Mouse (Mus musculus) forebrain, embryonic 15.5 days (tissue): ENCODE results near the gene Pafah1b2. TPM values are rescaled to one million over a fixed set of nuclear protein-coding genes. Genes with fewer than 3 reads are reported as not detected.

Source experiments
- ATAC-seq: fragments of 200-750 bp; cut with Nextera tagmentation; replicated peaks from 2 replicates; pipeline ENCODE4 v1.8.0; 2017; ENCODE audit warnings: mild to moderate bottlenecking, moderate TSS enrichment, moderate library complexity
- H3K27ac ChIP-seq: fragments of 300-500 bp; sonication (generic); replicated peaks from 2 replicates; pipeline ENCODE4 v1.5.1; 2015; ENCODE audit warnings: mild to moderate bottlenecking, inconsistent platforms
- H3K27me3 ChIP-seq: fragments of 300-500 bp; sonication (generic); 2 replicates; pipeline ENCODE4 v1.6.1; 2015; ENCODE audit warnings: inconsistent platforms
- H3K36me3 ChIP-seq: fragments of 300-500 bp; sonication (generic); 2 replicates; pipeline ENCODE4 v1.6.1; 2015; ENCODE audit warnings: mild to moderate bottlenecking, inconsistent platforms
- H3K4me1 ChIP-seq: fragments of 300-500 bp; sonication (generic); 2 replicates; pipeline ENCODE4 v1.6.1; 2015; ENCODE audit warnings: inconsistent platforms
- H3K4me2 ChIP-seq: fragments of 300-500 bp; sonication (generic); replicated peaks from 2 replicates; pipeline ENCODE4 v1.6.1; 2015; ENCODE audit warnings: mild to moderate bottlenecking, inconsistent platforms
- H3K4me3 ChIP-seq: fragments of 300-500 bp; sonication (generic); 2 replicates; pipeline ENCODE4 v1.5.1; 2015; ENCODE audit warnings: mild to moderate bottlenecking, inconsistent platforms
- H3K9ac ChIP-seq: fragments of 300-500 bp; sonication (generic); replicated peaks from 2 replicates; pipeline ENCODE4 v1.6.1; 2015; ENCODE audit warnings: mild to moderate bottlenecking, inconsistent platforms
- H3K9me3 ChIP-seq: fragments of 300-500 bp; sonication (generic); 2 replicates; pipeline ENCODE4 v1.6.1; 2016; ENCODE audit warnings: inconsistent platforms
- WGBS: fragments of 180-500 bp; shearing (Covaris S2); methylation state at CpG from one replicate; pipeline ENCODE4 v1.1.7; 2015; ENCODE audit warnings: mixed read lengths; 5-methylcytosine and 5-hydroxymethylcytosine counted together
- polyA plus RNA-seq: library from polyadenylated mRNA; unstranded; fragments of >200 nt; fragmentation: Nextera tagmentation; extraction: Ambion mirVana; gene quantifications from 2 replicates; pipeline ENCODE4 v1.2.1, GENCODE M21; 2015

Gene Pafah1b2
- polyA plus RNA-seq, 1 experiment from 2014 or later = 289 TPM

GRCm38 (mm10) chr9:46004529-46004928 is 8.0 kb downstream of the Pafah1b2 start:
- Histone ChIP-seq H3K9ac (no peak overlapping the region), H3K27me3 (no peaks in the 10 kb centered on the region), H3K4me2 (no peak overlapping the region), H3K4me1 (no peaks in the 10 kb centered on the region), H3K4me3 (no peak overlapping the region), H3K27ac (no peak overlapping the region), H3K36me3 (no peaks in the 10 kb centered on the region), H3K9me3 (no peaks in the 10 kb centered on the region)
- 56% methylated on average over 3 of the region's 3 CpGs for WGBS
- ATAC-seq = no peak

- no peaks in the 10 kb centered on the region for H3K36me3 ChIP-seq
- WGBS = 9% methylated on average over 7 of the region's 7 CpGs
- H3K27me3 ChIP-seq = no peaks in the 10 kb centered on the region
- H3K4me2 ChIP-seq = no peak overlapping the region
- H3K9me3 ChIP-seq = no peaks in the 10 kb centered on the region
- H3K4me1 ChIP-seq = no peaks in the 10 kb centered on the region
- H3K9ac ChIP-seq = no peak overlapping the region
- no peak overlapping the region for H3K27ac ChIP-seq
- no peak for ATAC-seq
- no peak overlapping the region for H3K4me3 ChIP-seq
Observed at GRCm38 (mm10) chr9:46003729-46004128, 8.8 kb downstream of the Pafah1b2 start.

GRCm38 (mm10) chr9:45999009-45999408 is 13.5 kb downstream of the Pafah1b2 start:
- Histone ChIP-seq H3K9me3 (no peaks in the 10 kb centered on the region), H3K4me2 (no peak overlapping the region), H3K4me3 (no peak overlapping the region), H3K4me1 (no peaks in the 10 kb centered on the region), H3K27ac (no peak overlapping the region), H3K27me3 (no peaks in the 10 kb centered on the region), H3K9ac (no peak overlapping the region), H3K36me3 (no peaks in the 10 kb centered on the region)
- WGBS = 48% methylated on average over 4 of the region's 4 CpGs
- ATAC-seq = no peak

- Histone ChIP-seq H3K9ac (peak overlapping the region; percentile 89), H3K27ac (peak overlapping the region; percentile 95), H3K4me1 (peaks cover 41% of the 10 kb centered on the region), H3K36me3 (no peaks in the 10 kb centered on the region), H3K4me2 (peak overlapping the region; percentile 59), H3K9me3 (no peaks in the 10 kb centered on the region), H3K4me3 (peak overlapping the region; percentile 87), H3K27me3 (no peaks in the 10 kb centered on the region)
- WGBS = 1% methylated on average over 4 of the region's 4 CpGs
- peak; percentile 77 for ATAC-seq
Observed at GRCm38 (mm10) chr9:45985229-45985567, 27.3 kb downstream of the Pafah1b2 start.

- Histone ChIP-seq H3K9me3 (no peaks in the 10 kb centered on the region), H3K4me1 (peaks cover 47% of the 10 kb centered on the region), H3K9ac (peak overlapping the region; percentile 89), H3K27me3 (no peaks in the 10 kb centered on the region), H3K27ac (peak overlapping the region; percentile 95), H3K4me2 (peak overlapping the region; percentile 59), H3K4me3 (peak overlapping the region; percentile 87), H3K36me3 (no peaks in the 10 kb centered on the region)
- WGBS = under 1% methylated on average over 56 of the region's 76 CpGs
- peak; percentile 96 for ATAC-seq
Observed at GRCm38 (mm10) chr9:45984409-45985228, 27.9 kb downstream of the Pafah1b2 start.

GRCm38 (mm10) chr9:45983676-45984408 is 28.6 kb downstream of the Pafah1b2 start:
- Histone ChIP-seq H3K27me3 (no peaks in the 10 kb centered on the region), H3K9ac (peak overlapping the region; percentile 89), H3K27ac (peak overlapping the region; percentile 95), H3K9me3 (no peaks in the 10 kb centered on the region), H3K36me3 (no peaks in the 10 kb centered on the region), H3K4me2 (peak overlapping the region; percentile 59), H3K4me1 (peaks cover 52% of the 10 kb centered on the region), H3K4me3 (peak overlapping the region; percentile 87)
- WGBS = under 1% methylated on average over 23 of the region's 23 CpGs
- no peak for ATAC-seq

- Histone ChIP-seq H3K9ac (no peak overlapping the region), H3K27ac (no peak overlapping the region), H3K4me3 (no peak overlapping the region), H3K9me3 (no peaks in the 10 kb centered on the region), H3K36me3 (peaks cover 3% of the 10 kb centered on the region), H3K4me1 (peaks cover 52% of the 10 kb centered on the region), H3K27me3 (no peaks in the 10 kb centered on the region), H3K4me2 (no peak overlapping the region)
- no peak for ATAC-seq
Observed at GRCm38 (mm10) chr9:45981331-45981730, 31.2 kb downstream of the Pafah1b2 start.

GRCm38 (mm10) chr9:45980611-45981010 is 31.9 kb downstream of the Pafah1b2 start:
- 83% methylated on average over 1 of the region's 1 CpGs for WGBS
- H3K4me1 ChIP-seq = peaks cover 49% of the 10 kb centered on the region
- H3K9me3 ChIP-seq = no peaks in the 10 kb centered on the region
- H3K27ac ChIP-seq = no peak overlapping the region
- no peak overlapping the region for H3K9ac ChIP-seq
- ATAC-seq = no peak
- no peak overlapping the region for H3K4me3 ChIP-seq
- H3K27me3 ChIP-seq = no peaks in the 10 kb centered on the region
- H3K36me3 ChIP-seq = peaks cover 7% of the 10 kb centered on the region
- H3K4me2 ChIP-seq = no peak overlapping the region

GRCm38 (mm10) chr9:45979778-45980177 is 32.7 kb downstream of the Pafah1b2 start:
- Histone ChIP-seq H3K9me3 (no peaks in the 10 kb centered on the region), H3K36me3 (peaks cover 14% of the 10 kb centered on the region), H3K9ac (no peak overlapping the region), H3K27ac (no peak overlapping the region), H3K27me3 (no peaks in the 10 kb centered on the region), H3K4me2 (no peak overlapping the region), H3K4me3 (no peak overlapping the region), H3K4me1 (peaks cover 43% of the 10 kb centered on the region)
- 93% methylated on average over 2 of the region's 2 CpGs for WGBS
- ATAC-seq = no peak

- Histone ChIP-seq H3K27ac (no peak overlapping the region), H3K27me3 (no peaks in the 10 kb centered on the region), H3K9ac (no peak overlapping the region), H3K4me3 (no peak overlapping the region), H3K4me2 (no peak overlapping the region), H3K4me1 (peaks cover 23% of the 10 kb centered on the region), H3K36me3 (peaks cover 39% of the 10 kb centered on the region), H3K9me3 (no peaks in the 10 kb centered on the region)
- 77% methylated on average over 2 of the region's 2 CpGs for WGBS
- ATAC-seq = no peak
Observed at GRCm38 (mm10) chr9:45976884-45977283, 35.6 kb downstream of the Pafah1b2 start.

- no peak overlapping the region for H3K9ac ChIP-seq
- WGBS = 96% methylated on average over 6 of the region's 6 CpGs
- H3K27ac ChIP-seq = no peak overlapping the region
- peaks cover 4% of the 10 kb centered on the region; the same call in 1 of the 2 replicates for H3K4me1 ChIP-seq
- H3K36me3 ChIP-seq = peaks cover 70% of the 10 kb centered on the region
- no peaks in the 10 kb centered on the region for H3K27me3 ChIP-seq
- ATAC-seq = no peak
- H3K4me2 ChIP-seq = no peak overlapping the region
- H3K9me3 ChIP-seq = no peaks in the 10 kb centered on the region
- H3K4me3 ChIP-seq = no peak overlapping the region
Observed at GRCm38 (mm10) chr9:45963577-45963976, 48.9 kb downstream of the Pafah1b2 start.

GRCm38 (mm10) chr9:45961855-45962254 is 50.6 kb downstream of the Pafah1b2 start:
- H3K27ac ChIP-seq = no peak overlapping the region
- H3K4me2 ChIP-seq = no peak overlapping the region
- no peaks in the 10 kb centered on the region for H3K27me3 ChIP-seq
- 89% methylated on average over 2 of the region's 2 CpGs for WGBS
- H3K4me3 ChIP-seq = no peak overlapping the region
- no peak overlapping the region for H3K9ac ChIP-seq
- no peaks in the 10 kb centered on the region for H3K9me3 ChIP-seq
- no peak for ATAC-seq
- H3K4me1 ChIP-seq = peaks cover 14% of the 10 kb centered on the region
- H3K36me3 ChIP-seq = peaks cover 54% of the 10 kb centered on the region
